Mouse (Mus musculus): ENCODE measurements at regions not wholly inside any gene's neighbourhood (a gene's known extent, or its start where the extent isn't known, plus 50 kb on each side); places are given as distances from the start of the nearest gene placed in this dataset.
A peak's percentile ranks its signal among the peaks of the same experiment; 100 is the strongest.

DNA sequence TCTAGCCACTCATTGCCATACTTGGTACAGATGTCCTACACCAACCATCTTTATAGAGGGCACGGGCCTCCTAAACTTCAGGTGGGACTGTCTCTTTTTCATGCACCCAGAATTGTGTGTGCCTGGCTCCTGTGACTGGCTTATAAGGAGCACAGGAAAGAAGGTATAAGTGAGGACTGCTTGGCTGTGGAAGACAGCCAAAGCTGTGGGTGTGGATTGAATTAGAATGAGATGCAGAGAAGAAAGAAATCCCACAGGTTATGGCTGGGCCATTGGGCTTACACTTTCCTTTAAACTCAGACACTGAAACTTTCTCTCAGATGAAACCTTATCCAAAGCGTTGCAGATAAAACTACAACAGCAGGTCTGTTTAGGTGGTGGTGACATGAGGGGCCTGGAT lies 239.5 kb upstream of the Fam160b2 start:
- Histone ChIP-seq H3K4me2 (ENCODE audit: low read length) (no peak overlapping the region), H3K27ac (replicated peaks; ENCODE audit: low read depth, low read length) (no peak overlapping the region), H3K4me3 (replicated peaks; ENCODE audit: low read depth, low read length) (no peak overlapping the region), H3K4me1 (ENCODE audit: control insufficient read depth, insufficient read depth, low read length) (peaks cover 7% of the 10 kb centered on the region; the same call in 1 of the 2 replicates), H3K36me3 (ENCODE audit: control insufficient read depth, insufficient read depth, low read length) (no peaks in the 10 kb centered on the region), H3K9ac (replicated peaks; ENCODE audit: low read length) (no peak overlapping the region), H3K27me3 (ENCODE audit: control insufficient read depth, insufficient read depth, low read length) (no peaks in the 10 kb centered on the region), H3K9me3 (ENCODE audit: control insufficient read depth, low read length) (no peaks in the 10 kb centered on the region)
- DNase-seq: no peak
- 94% methylated on average over 2 of the region's 2 CpGs for WGBS
- ATAC-seq (ENCODE audit: low FRiP score, low TSS enrichment): no peak

GRCm38 (mm10) chr14:70837528-70837927 lies 237.9 kb upstream of the Fam160b2 start:
- Histone ChIP-seq H3K27me3 (ENCODE audit: control insufficient read depth, insufficient read depth, low read length) (no peaks in the 10 kb centered on the region), H3K4me2 (ENCODE audit: low read length) (no peak overlapping the region), H3K36me3 (ENCODE audit: control insufficient read depth, insufficient read depth, low read length) (no peaks in the 10 kb centered on the region), H3K9me3 (ENCODE audit: control insufficient read depth, low read length) (no peaks in the 10 kb centered on the region), H3K9ac (replicated peaks; ENCODE audit: low read length) (no peak overlapping the region), H3K4me1 (ENCODE audit: control insufficient read depth, insufficient read depth, low read length) (peaks cover 7% of the 10 kb centered on the region; the same call in 1 of the 2 replicates), H3K4me3 (replicated peaks; ENCODE audit: low read depth, low read length) (no peak overlapping the region), H3K27ac (replicated peaks; ENCODE audit: low read depth, low read length) (no peak overlapping the region)
- 3% methylated on average over 6 of the region's 6 CpGs for WGBS
- DNase-seq (peak; percentile 38), ATAC-seq (ENCODE audit: low FRiP score, low TSS enrichment) (no peak; the same call in 1 of the 2 replicates)

- H3K9ac ChIP-seq (replicated peaks; ENCODE audit: low read length): no peak overlapping the region
These were observed 233.6 kb upstream of the Fam160b2 start for GRCm38 (mm10) chr14:70833238-70833637.

GRCm38 (mm10) chr14:70832462-70833212 lies 233.0 kb upstream of the Fam160b2 start:
- Histone ChIP-seq H3K4me3 (replicated peaks; ENCODE audit: low read depth, low read length) (no peak overlapping the region), H3K9me3 (ENCODE audit: control insufficient read depth, low read length) (no peaks in the 10 kb centered on the region), H3K4me2 (ENCODE audit: low read length) (no peak overlapping the region), H3K9ac (replicated peaks; ENCODE audit: low read length) (no peak overlapping the region), H3K4me1 (ENCODE audit: control insufficient read depth, insufficient read depth, low read length) (peaks cover 5% of the 10 kb centered on the region; the same call in 1 of the 2 replicates), H3K27ac (replicated peaks; ENCODE audit: low read depth, low read length) (no peak overlapping the region), H3K27me3 (ENCODE audit: control insufficient read depth, insufficient read depth, low read length) (no peaks in the 10 kb centered on the region), H3K36me3 (ENCODE audit: control insufficient read depth, insufficient read depth, low read length) (no peaks in the 10 kb centered on the region)
- ATAC-seq (ENCODE audit: low FRiP score, low TSS enrichment) (no peak), DNase-seq (peak; percentile 37)
- WGBS: 78% methylated on average over 16 of the region's 16 CpGs

More at GRCm38 (mm10) chr14:70833238-70833637, 233.6 kb upstream of the Fam160b2 start:
- ATAC-seq (ENCODE audit: low FRiP score, low TSS enrichment) (no peak), DNase-seq (no peak)
- Histone ChIP-seq H3K27me3 (ENCODE audit: control insufficient read depth, insufficient read depth, low read length) (no peaks in the 10 kb centered on the region), H3K9me3 (ENCODE audit: control insufficient read depth, low read length) (no peaks in the 10 kb centered on the region), H3K27ac (replicated peaks; ENCODE audit: low read depth, low read length) (no peak overlapping the region), H3K4me2 (ENCODE audit: low read length) (no peak overlapping the region), H3K36me3 (ENCODE audit: control insufficient read depth, insufficient read depth, low read length) (no peaks in the 10 kb centered on the region), H3K4me1 (ENCODE audit: control insufficient read depth, insufficient read depth, low read length) (peaks cover 7% of the 10 kb centered on the region; the same call in 1 of the 2 replicates), H3K4me3 (replicated peaks; ENCODE audit: low read depth, low read length) (no peak overlapping the region)
- 80% methylated on average over 5 of the region's 5 CpGs for WGBS

DNA sequence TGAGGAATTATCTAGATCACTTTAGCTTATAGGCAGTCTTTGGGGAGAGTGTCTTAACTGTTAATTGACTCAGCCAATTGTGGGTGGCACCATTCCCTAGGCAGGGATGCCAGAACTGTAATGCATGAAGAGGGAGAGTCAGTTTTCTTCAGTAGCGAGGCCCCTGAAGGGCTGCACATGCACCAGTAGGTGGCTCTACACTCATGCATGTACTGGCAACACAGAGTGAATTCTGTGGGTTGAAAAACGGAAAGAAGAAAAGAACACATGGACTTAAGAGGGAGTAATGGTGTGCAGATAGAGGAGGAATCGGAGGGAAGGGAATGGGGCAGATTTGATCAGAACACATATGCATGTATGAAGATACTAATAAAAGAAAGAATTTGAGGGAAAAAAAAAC lies 232.4 kb upstream of the Fam160b2 start:
- DNase-seq (peak; percentile 53), ATAC-seq (ENCODE audit: low FRiP score, low TSS enrichment) (no peak)
- Histone ChIP-seq H3K9ac (replicated peaks; ENCODE audit: low read length) (no peak overlapping the region), H3K4me3 (replicated peaks; ENCODE audit: low read depth, low read length) (no peak overlapping the region), H3K27me3 (ENCODE audit: control insufficient read depth, insufficient read depth, low read length) (no peaks in the 10 kb centered on the region), H3K4me1 (ENCODE audit: control insufficient read depth, insufficient read depth, low read length) (no peaks in the 10 kb centered on the region), H3K27ac (replicated peaks; ENCODE audit: low read depth, low read length) (no peak overlapping the region), H3K9me3 (ENCODE audit: control insufficient read depth, low read length) (no peaks in the 10 kb centered on the region), H3K36me3 (ENCODE audit: control insufficient read depth, insufficient read depth, low read length) (no peaks in the 10 kb centered on the region), H3K4me2 (ENCODE audit: low read length) (no peak overlapping the region)
- WGBS: 71% methylated on average over 3 of the region's 3 CpGs

Data from midbrain, embryonic 14.5 days (tissue).